Mouse (Mus musculus): ENCODE measurements around the gene Gm49355. TPM values are rescaled to one million over a fixed set of nuclear protein-coding genes. Genes with fewer than 3 reads are reported as not detected.

The Gm49355 gene
- total RNA-seq, 1 experiment from 2014 or later: not detected

GRCm38 (mm10) chr14:12342458-12343131 is 58.8 kb downstream of the Gm49355 start:
- DNase-seq: no peak

- no peak for DNase-seq
Measured at GRCm38 (mm10) chr14:12343451-12343941, 59.7 kb downstream of the Gm49355 start.

GRCm38 (mm10) chr14:12344061-12344745 is 60.4 kb downstream of the Gm49355 start:
- no peak for DNase-seq

- peak; percentile 38 for DNase-seq
Measured at GRCm38 (mm10) chr14:12344746-12345240, 61.0 kb downstream of the Gm49355 start.

GRCm38 (mm10) chr14:12345241-12345921 is 61.6 kb downstream of the Gm49355 start:
- DNase-seq: no peak

- DNase-seq: no peak
Measured at GRCm38 (mm10) chr14:12346011-12346864, 62.5 kb downstream of the Gm49355 start.

GRCm38 (mm10) chr14:12346865-12347600 is 63.3 kb downstream of the Gm49355 start:
- no peak for DNase-seq

GRCm38 (mm10) chr14:12348089-12348488 is 64.3 kb downstream of the Gm49355 start, which contains the start of gene Fezf2:
Gene Fezf2, minus strand, starts transcription at chr14:12348189.
- DNase-seq: no peak

- no peak for DNase-seq
Measured at GRCm38 (mm10) chr14:12349334-12350090, 65.7 kb downstream of the Gm49355 start.

- DNase-seq: no peak
Measured at GRCm38 (mm10) chr14:12350271-12350916, 66.6 kb downstream of the Gm49355 start.

Other genes starting within 250 kb of the Gm49355 start
- 36.9 and 38.0 TPM in 2 replicates for gene 3830406C13Rik, start 197 bp downstream of the Gm49355 start, total RNA-seq (2021)
- not detected in 2 replicates for gene Fezf2, start 64.2 kb downstream of the Gm49355 start, total RNA-seq (2021)

All from adrenal gland, postnatal 14 days (tissue).